Mouse (Mus musculus) kidney, adult 11 months (tissue): ENCODE results near the gene Olfr220.

Experiments
- DNase-seq: peaks from one replicate; pipeline ENCODE4 v3.0.0; 2022

The Olfr220 gene

GRCm38 (mm10) chr1:174441782-174442181 lies at the start of gene Olfr220:
TSS of gene Olfr220 (plus strand) at chr1:174442082.
- no peak for DNase-seq

GRCm38 (mm10) chr1:174422959-174423358 lies 18.9 kb upstream of the Olfr220 start:
- no peak for DNase-seq

GRCm38 (mm10) chr1:174423764-174424163 lies 18.1 kb upstream of the Olfr220 start, which contains the start of gene Olfr414:
TSS of gene Olfr414 (plus strand) at chr1:174424064.
- DNase-seq, result no peak

- DNase-seq, result no peak
Observed at GRCm38 (mm10) chr1:174426180-174426986, 15.5 kb upstream of the Olfr220 start.

- DNase-seq, result no peak
Observed at GRCm38 (mm10) chr1:174427402-174427801, 14.5 kb upstream of the Olfr220 start.

GRCm38 (mm10) chr1:174428407-174428806 lies 13.5 kb upstream of the Olfr220 start:
- no peak for DNase-seq

- DNase-seq, result no peak
Observed at GRCm38 (mm10) chr1:174434121-174434520, 7.8 kb upstream of the Olfr220 start.

- no peak for DNase-seq
Observed at GRCm38 (mm10) chr1:174455100-174455499, 13.2 kb downstream of the Olfr220 start.

- DNase-seq, result no peak
Observed at GRCm38 (mm10) chr1:174465385-174465784, 23.5 kb downstream of the Olfr220 start.

- no peak for DNase-seq
Observed at GRCm38 (mm10) chr1:174466240-174466639, 24.4 kb downstream of the Olfr220 start.

- no peak for DNase-seq
Observed at GRCm38 (mm10) chr1:174469736-174470135, 27.9 kb downstream of the Olfr220 start.

- no peak for DNase-seq
Observed at GRCm38 (mm10) chr1:174482567-174482966, 40.7 kb downstream of the Olfr220 start.

GRCm38 (mm10) chr1:174500064-174500463 lies 58.2 kb downstream of the Olfr220 start:
- DNase-seq, result no peak
